Mouse (Mus musculus): ENCODE results near the gene Tmem119. TPM values are rescaled to one million over a fixed set of nuclear protein-coding genes. Genes with fewer than 3 reads are reported as not detected.
A peak's percentile ranks its signal among the peaks of the same experiment; 100 is the strongest.

Gene Tmem119
- total and polyA plus RNA-seq, 3 experiments, result 0.13 TPM; not detected in 2

GRCm38 (mm10) chr5:113791197-113792095, 8.9 kb downstream of the Tmem119 start:
- no peak for TF ChIP-seq ETS1 (IDR thresholded peaks at IDR 0.05; ENCODE audit: low read depth, low read length)
- peak; percentile 72 for TF ChIP-seq USF1 (IDR thresholded peaks at IDR 0.05; ENCODE audit: low read depth, low read length)
- no peak for TF ChIP-seq ZMIZ1 (IDR thresholded peaks at IDR 0.05; ENCODE audit: low read depth, low read length)
- TF ChIP-seq POLR2AphosphoS5 (IDR thresholded peaks at IDR 0.05; ENCODE audit: borderline replicate concordance, low read depth, low read length), result peak; percentile 78; the same call in 1 of the 2 replicates
- TF ChIP-seq HCFC1 (IDR thresholded peaks at IDR 0.05; ENCODE audit: low read depth, low read length), result no peak
- peaks cover 0 to 7% of the 10 kb centered on the region in 2 experiments; a peak in 1 of 4 replicates for H3K4me1 ChIP-seq (ENCODE audit: control insufficient read depth in 1 of 2, insufficient read depth in 2 of 2, low read length in 2 of 2)
- no peak overlapping the region for H3K9ac ChIP-seq (ENCODE audit: control insufficient read depth, low read depth, low read length, poor library complexity, severe bottlenecking)
- no peaks in the 10 kb centered on the region for H3K9me3 ChIP-seq (replicated peaks; ENCODE audit: insufficient read depth, low read length)
- peak; percentile 23 for DNase-seq (ENCODE audit: low read depth, low spot score)
- no peak overlapping the region for H3K4me3 ChIP-seq (ENCODE audit: control insufficient read depth in 1 of 2, insufficient read depth in 1 of 2, low read depth in 2 of 2, low read length in 2 of 2)
- H3K27ac ChIP-seq (ENCODE audit: control insufficient read depth, low read depth, low read length), result no peak overlapping the region
- H3K36me3 ChIP-seq (ENCODE audit: control insufficient read depth in 1 of 2, insufficient read depth in 2 of 2, low read length in 2 of 2), result no peaks in the 10 kb centered on the region; a peak in 1 of 4 replicates
- H3K79me2 ChIP-seq (ENCODE audit: control insufficient read depth, insufficient read depth, low read length, poor library complexity), result no peaks in the 10 kb centered on the region
- no peaks in the 10 kb centered on the region for H3K27me3 ChIP-seq (ENCODE audit: control insufficient read depth in 1 of 2, insufficient read depth in 2 of 2, low read length in 2 of 2)

GRCm38 (mm10) chr5:113790453-113791196, 9.7 kb downstream of the Tmem119 start:
- no peaks in the 10 kb centered on the region for H3K9me3 ChIP-seq (replicated peaks; ENCODE audit: insufficient read depth, low read length)
- H3K79me2 ChIP-seq (ENCODE audit: control insufficient read depth, insufficient read depth, low read length, poor library complexity), result no peaks in the 10 kb centered on the region
- no peak overlapping the region for H3K4me3 ChIP-seq (ENCODE audit: control insufficient read depth in 1 of 2, insufficient read depth in 1 of 2, low read depth in 2 of 2, low read length in 2 of 2)
- no peaks in the 10 kb centered on the region; a peak in 1 of 4 replicates for H3K36me3 ChIP-seq (ENCODE audit: control insufficient read depth in 1 of 2, insufficient read depth in 2 of 2, low read length in 2 of 2)
- peaks cover 0 to 7% of the 10 kb centered on the region in 2 experiments; a peak in 1 of 4 replicates for H3K4me1 ChIP-seq (ENCODE audit: control insufficient read depth in 1 of 2, insufficient read depth in 2 of 2, low read length in 2 of 2)
- TF ChIP-seq NRF1 (IDR thresholded peaks at IDR 0.05; ENCODE audit: insufficient read depth, low read depth, low read length, poor library complexity, severe bottlenecking), result peak; percentile 39; the same call in 1 of the 2 replicates
- TF ChIP-seq MAZ (IDR thresholded peaks at IDR 0.05; ENCODE audit: low read depth, low read length), result no peak
- no peak overlapping the region for H3K27ac ChIP-seq (ENCODE audit: control insufficient read depth, low read depth, low read length)
- peak; percentile 21 for DNase-seq (ENCODE audit: low read depth, low spot score)
- no peak overlapping the region for H3K9ac ChIP-seq (ENCODE audit: control insufficient read depth, low read depth, low read length, poor library complexity, severe bottlenecking)
- no peaks in the 10 kb centered on the region for H3K27me3 ChIP-seq (ENCODE audit: control insufficient read depth in 1 of 2, insufficient read depth in 2 of 2, low read length in 2 of 2)

GRCm38 (mm10) chr5:113789075-113789788, 11.1 kb downstream of the Tmem119 start:
- Histone ChIP-seq H3K27ac (ENCODE audit: control insufficient read depth, low read depth, low read length) (no peak overlapping the region), H3K4me1 (ENCODE audit: control insufficient read depth in 1 of 2, insufficient read depth in 2 of 2, low read length in 2 of 2) (peaks cover 0 to 7% of the 10 kb centered on the region in 2 experiments; a peak in 1 of 4 replicates), H3K4me3 (ENCODE audit: control insufficient read depth in 1 of 2, insufficient read depth in 1 of 2, low read depth in 2 of 2, low read length in 2 of 2) (no peak overlapping the region), H3K36me3 (ENCODE audit: control insufficient read depth in 1 of 2, insufficient read depth in 2 of 2, low read length in 2 of 2) (no peaks in the 10 kb centered on the region; a peak in 1 of 4 replicates), H3K27me3 (ENCODE audit: control insufficient read depth in 1 of 2, insufficient read depth in 2 of 2, low read length in 2 of 2) (no peaks in the 10 kb centered on the region), H3K79me2 (ENCODE audit: control insufficient read depth, insufficient read depth, low read length, poor library complexity) (no peaks in the 10 kb centered on the region), H3K9ac (ENCODE audit: control insufficient read depth, low read depth, low read length, poor library complexity, severe bottlenecking) (no peak overlapping the region), H3K9me3 (replicated peaks; ENCODE audit: insufficient read depth, low read length) (no peaks in the 10 kb centered on the region)
- TF ChIP-seq KAT2A (conservative IDR thresholded peaks at IDR 0.05; ENCODE audit: low read depth, low read length), result no peak
- TF ChIP-seq CHD1 (IDR thresholded peaks at IDR 0.05; ENCODE audit: low read depth, low read length), result no peak
- no peak for DNase-seq (ENCODE audit: low read depth, low spot score)

Measured in MEL (cell line).